Mouse (Mus musculus) MEL (cell line): ENCODE data around the gene Gnpnat1. TPM values are rescaled to one million over a fixed set of nuclear protein-coding genes. Genes with fewer than 3 reads are reported as not detected.

Source experiments
- DNase-seq: peaks from one replicate; pipeline ENCODE4 v3.0.0; 2011; ENCODE audit warnings: low read depth, low spot score
- H3K27ac ChIP-seq: 2 replicates; pipeline ENCODE4 v1.5.1; 2012; ENCODE audit warnings: low read depth, mild to moderate bottlenecking, control low read depth, low read length, moderate library complexity; ENCODE audit not compliant: control insufficient read depth
- H3K27me3 ChIP-seq, 2 experiments: fragments of 150-350 bp in 1 of 2; sonication (generic) in 1 of 2; 2 replicates each; pipeline ENCODE4 v1.6.1; 2012; ENCODE audit warnings: low read length in 2 of 2, mild to moderate bottlenecking in 2 of 2, improper control_type of control experiment in 1 of 2, moderate library complexity in 1 of 2; ENCODE audit not compliant: insufficient read depth in 2 of 2, control insufficient read depth in 1 of 2
- H3K36me3 ChIP-seq, 2 experiments: 2 replicates each; pipeline ENCODE4 v1.6.1; 2012 to 2014; ENCODE audit warnings: low read length in 2 of 2, improper control_type of control experiment in 1 of 2, inconsistent platforms in 1 of 2, mild to moderate bottlenecking in 1 of 2; ENCODE audit not compliant: insufficient read depth in 2 of 2, control insufficient read depth in 1 of 2
- H3K4me1 ChIP-seq, 2 experiments: fragments of 150-350 bp in 1 of 2; sonication (generic) in 1 of 2; 2 replicates each; pipeline ENCODE4 v1.6.1; 2012; ENCODE audit warnings: low read length in 2 of 2, improper control_type of control experiment in 1 of 2, mild to moderate bottlenecking in 1 of 2; ENCODE audit not compliant: insufficient read depth in 2 of 2, control insufficient read depth in 1 of 2
- H3K4me3 ChIP-seq, 2 experiments: fragments of 150-350 bp in 1 of 2; sonication (generic) in 1 of 2; 2 replicates each; pipeline ENCODE4 v1.5.1; 2012; ENCODE audit warnings: low read depth in 2 of 2, low read length in 2 of 2, mild to moderate bottlenecking in 2 of 2, moderate library complexity in 2 of 2, control low read depth in 1 of 2, improper control_type of control experiment in 1 of 2; ENCODE audit not compliant: control insufficient read depth in 1 of 2, insufficient read depth in 1 of 2
- H3K79me2 ChIP-seq: 2 replicates; pipeline ENCODE4 v1.6.1; 2012; ENCODE audit warnings: mild to moderate bottlenecking, low read length, moderate library complexity; ENCODE audit not compliant: control insufficient read depth, poor library complexity, insufficient read depth
- H3K9ac ChIP-seq: 2 replicates; pipeline ENCODE4 v1.6.1; 2012; ENCODE audit warnings: low read depth, mild to moderate bottlenecking, control low read depth, low read length, moderate library complexity; ENCODE audit not compliant: control insufficient read depth, poor library complexity, severe bottlenecking
- H3K9me3 ChIP-seq: fragments of 150-350 bp; sonication (generic); replicated peaks from 2 replicates; pipeline ENCODE4 v1.6.1; 2012; ENCODE audit warnings: mild to moderate bottlenecking, low read length, improper control_type of control experiment, moderate library complexity; ENCODE audit not compliant: insufficient read depth
- CTCF ChIP-seq, 3 experiments: IDR thresholded peaks in 2 of 3; conservative IDR thresholded peaks in 1 of 3; 2 replicates each; pipeline ENCODE4 v1.5.1; 2011 to 2012; ENCODE audit warnings: low read length in 3 of 3, low read depth in 2 of 3, mild to moderate bottlenecking in 2 of 3, improper control_type of control experiment in 1 of 3, inconsistent platforms in 1 of 3, mixed read lengths in 1 of 3, moderate library complexity in 1 of 3; ENCODE audit not compliant: control insufficient read depth in 1 of 3, insufficient read depth in 1 of 3, poor library complexity in 1 of 3, severe bottlenecking in 1 of 3
- E2F4 ChIP-seq: IDR thresholded peaks from 2 replicates; pipeline ENCODE4 v1.6.1; 2011; ENCODE audit warnings: low read depth, low read length, improper control_type of control experiment, borderline replicate concordance
- EP300 ChIP-seq, 2 experiments: IDR thresholded peaks; 2 replicates each; pipeline ENCODE4 v1.6.1; 2011; ENCODE audit warnings: improper control_type of control experiment in 2 of 2, low read length in 2 of 2, low read depth in 1 of 2, mild to moderate bottlenecking in 1 of 2
- MAFK ChIP-seq: IDR thresholded peaks from 2 replicates; pipeline ENCODE4 v1.6.1; 2011; ENCODE audit warnings: low read depth, mild to moderate bottlenecking, low read length, improper control_type of control experiment, borderline replicate concordance
- MEF2A ChIP-seq: IDR thresholded peaks from 2 replicates; pipeline ENCODE4 v1.6.1; 2014; ENCODE audit warnings: low read depth, mild to moderate bottlenecking, inconsistent platforms, low read length, improper control_type of control experiment; ENCODE audit not compliant: poor library complexity, insufficient replicate concordance, severe bottlenecking; ENCODE audit errors: extremely low read depth
- MYC ChIP-seq: IDR thresholded peaks from 2 replicates; pipeline ENCODE4 v1.6.1; 2011; ENCODE audit warnings: low read depth, mild to moderate bottlenecking, low read length, improper control_type of control experiment, moderate library complexity
- NRF1 ChIP-seq: IDR thresholded peaks from 2 replicates; pipeline ENCODE4 v1.6.1; 2014; ENCODE audit warnings: low read depth, mild to moderate bottlenecking, inconsistent platforms, low read length, improper control_type of control experiment, moderate library complexity; ENCODE audit not compliant: poor library complexity, insufficient read depth, severe bottlenecking
- POLR2A ChIP-seq, 2 experiments: IDR thresholded peaks; 2 replicates each; pipeline ENCODE4 v1.6.1; 2011 to 2012; ENCODE audit warnings: low read length in 2 of 2, mild to moderate bottlenecking in 2 of 2, control low read depth in 1 of 2, improper control_type of control experiment in 1 of 2, low read depth in 1 of 2, moderate library complexity in 1 of 2; ENCODE audit not compliant: control insufficient read depth in 1 of 2, insufficient read depth in 1 of 2, poor library complexity in 1 of 2
- POLR2AphosphoS5 ChIP-seq: IDR thresholded peaks from 2 replicates; pipeline ENCODE4 v1.6.1; 2012; ENCODE audit warnings: low read depth, borderline replicate concordance, mild to moderate bottlenecking, inconsistent platforms, low read length, moderate library complexity, mixed read lengths
- RAD21 ChIP-seq: IDR thresholded peaks from 2 replicates; pipeline ENCODE4 v1.6.1; 2011; ENCODE audit warnings: mild to moderate bottlenecking, low read depth, low read length, improper control_type of control experiment
- RCOR1 ChIP-seq: IDR thresholded peaks from 2 replicates; pipeline ENCODE4 v1.6.1; 2012; ENCODE audit warnings: low read depth, mild to moderate bottlenecking, inconsistent platforms, low read length, improper control_type of control experiment
- SIN3A ChIP-seq: IDR thresholded peaks from 2 replicates; pipeline ENCODE4 v1.6.1; 2012; ENCODE audit warnings: low read length, improper control_type of control experiment, inconsistent platforms
- SMC3 ChIP-seq: IDR thresholded peaks from 2 replicates; pipeline ENCODE4 v1.6.1; 2011; ENCODE audit warnings: low read depth, low read length, improper control_type of control experiment
- TAL1 ChIP-seq: IDR thresholded peaks from 2 replicates; pipeline ENCODE4 v1.6.1; 2012; ENCODE audit warnings: mild to moderate bottlenecking, inconsistent platforms, low read length, moderate library complexity, mixed read lengths
- TCF12 ChIP-seq: IDR thresholded peaks from 2 replicates; pipeline ENCODE4 v1.6.1; 2014; ENCODE audit warnings: low read depth, mild to moderate bottlenecking, inconsistent platforms, low read length, improper control_type of control experiment, moderate library complexity
- UBTF ChIP-seq: IDR thresholded peaks from 2 replicates; pipeline ENCODE4 v1.6.1; 2012; ENCODE audit warnings: low read depth, mild to moderate bottlenecking, inconsistent platforms, low read length, improper control_type of control experiment, moderate library complexity, borderline replicate concordance; ENCODE audit not compliant: insufficient read depth
- USF1 ChIP-seq: IDR thresholded peaks from 2 replicates; pipeline ENCODE4 v1.6.1; 2014; ENCODE audit warnings: low read depth, mild to moderate bottlenecking, inconsistent platforms, low read length, improper control_type of control experiment, moderate library complexity
- USF2 ChIP-seq, 2 experiments: IDR thresholded peaks; 2 replicates each; pipeline ENCODE4 v1.6.1; 2011 to 2012; ENCODE audit warnings: improper control_type of control experiment in 2 of 2, low read length in 2 of 2, borderline replicate concordance in 1 of 2, inconsistent platforms in 1 of 2, low read depth in 1 of 2, mild to moderate bottlenecking in 1 of 2; ENCODE audit not compliant: insufficient read depth in 1 of 2
- ZC3H11A ChIP-seq: IDR thresholded peaks from 2 replicates; pipeline ENCODE4 v1.6.1; 2012; ENCODE audit warnings: low read depth, mild to moderate bottlenecking, inconsistent platforms, low read length, improper control_type of control experiment
- ZKSCAN1 ChIP-seq: IDR thresholded peaks from 2 replicates; pipeline ENCODE4 v1.6.1; 2012; ENCODE audit warnings: low read depth, mild to moderate bottlenecking, inconsistent platforms, low read length, improper control_type of control experiment, moderate library complexity
- ZNF384 ChIP-seq: IDR thresholded peaks from 2 replicates; pipeline ENCODE4 v1.6.1; 2012; ENCODE audit warnings: low read depth, mild to moderate bottlenecking, inconsistent platforms, low read length, improper control_type of control experiment
- polyA plus RNA-seq, 2 experiments: library from polyadenylated mRNA; stranded (reverse) in 1 of 2; unstranded in 1 of 2; fragments of >175 nt in 1 of 2; fragments of >200 nt in 1 of 2; gene quantifications; 2 replicates each; pipeline versions ENCODE4 v1.2.1 to v1.2.4; 2012; ENCODE audit warnings: low replicate concordance in 2 of 2, low read depth in 1 of 2; ENCODE audit not compliant: insufficient read length in 2 of 2, insufficient read depth in 1 of 2, missing spikeins in 1 of 2
- total RNA-seq: library from RNA; depleted of rRNA; stranded (reverse); fragments of 300-350 nt; gene quantifications from 2 replicates; pipeline ENCODE4 v1.2.3, GENCODE M21; 2012

Gene Gnpnat1
- total and polyA plus RNA-seq, 3 experiments = 24.8 to 26.8 TPM; not detected in 1

DNA sequence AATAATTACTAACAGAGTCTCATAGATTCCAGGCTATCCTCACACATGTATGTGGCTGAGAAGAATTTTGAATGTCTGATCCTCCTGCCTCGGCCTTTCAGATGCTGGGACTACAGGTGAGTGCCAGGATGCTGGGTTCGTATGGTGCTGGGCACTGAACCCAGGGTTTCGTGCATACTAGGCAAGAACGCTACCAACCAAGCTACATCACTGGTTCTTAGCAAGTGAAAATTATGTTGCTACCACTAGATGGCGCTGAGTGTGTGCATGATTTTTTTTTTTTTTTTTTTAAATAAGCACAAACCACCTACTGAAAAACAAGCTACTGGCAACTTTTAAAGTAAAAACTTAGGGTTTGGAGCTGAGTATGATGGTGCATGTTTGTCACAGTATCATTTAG lies 18.5 kb upstream of the Gnpnat1 start:
- Histone ChIP-seq H3K4me3 (no peak overlapping the region), H3K4me1 (no peaks in the 10 kb centered on the region)
- TF ChIP-seq USF2 (IDR thresholded peaks at IDR 0.05; ENCODE audit: borderline replicate concordance in 1 of 2, insufficient read depth in 1 of 2, low read depth in 1 of 2, low read length in 2 of 2) (no peak), SIN3A (no peak), USF1 (no peak), POLR2AphosphoS5 (no peak), ZC3H11A (0 out of 2 replicates have a peak, but pooled peaks have one; percentile 6), RAD21 (peak; percentile 71), SMC3 (peak; percentile 66), ZNF384 (peak; percentile 99), ZKSCAN1 (peak; percentile 26; the same call in 1 of the 2 replicates), MYC (no peak), MAFK (no peak), UBTF (no peak), CTCF (IDR thresholded peaks at IDR 0.05 in 2 of 3, conservative IDR thresholded peaks at IDR 0.05 in 1 of 3; ENCODE audit: control insufficient read depth in 1 of 3, insufficient read depth in 1 of 3, low read depth in 2 of 3, low read length in 3 of 3, poor library complexity in 1 of 3, severe bottlenecking in 1 of 3) (peak; percentile 40 to 78 (median 64)), E2F4 (no peak), TAL1 (no peak), POLR2A (IDR thresholded peaks at IDR 0.05; ENCODE audit: control insufficient read depth in 1 of 2, insufficient read depth in 1 of 2, low read depth in 1 of 2, low read length in 2 of 2, poor library complexity in 1 of 2) (no peak)
- TF ChIP-seq, all 39 proteins: peak for 6
- H3K9ac ChIP-seq = no peak overlapping the region
- no peaks in the 10 kb centered on the region for H3K9me3 ChIP-seq
- no peak overlapping the region for H3K27ac ChIP-seq
- no peaks in the 10 kb centered on the region for H3K36me3 ChIP-seq
- H3K27me3 ChIP-seq = peaks cover 0 to 1% of the 10 kb centered on the region in 2 experiments; a peak in 1 of 4 replicates
- H3K79me2 ChIP-seq = no peaks in the 10 kb centered on the region
- peak; percentile 78 for DNase-seq

- Histone ChIP-seq H3K27me3 (peaks cover 0 to 1% of the 10 kb centered on the region in 2 experiments; a peak in 1 of 4 replicates), H3K79me2 (no peaks in the 10 kb centered on the region), H3K4me3 (no peak overlapping the region), H3K4me1 (no peaks in the 10 kb centered on the region), H3K36me3 (no peaks in the 10 kb centered on the region), H3K9me3 (no peaks in the 10 kb centered on the region), H3K9ac (no peak overlapping the region), H3K27ac (no peak overlapping the region)
- TF ChIP-seq MAFK (no peak), MYC (no peak), ZKSCAN1 (no peak), UBTF (no peak), NRF1 (no peak), EP300 (IDR thresholded peaks at IDR 0.05; ENCODE audit: low read depth in 1 of 2, low read length in 2 of 2) (no peak), POLR2A (IDR thresholded peaks at IDR 0.05; ENCODE audit: control insufficient read depth in 1 of 2, insufficient read depth in 1 of 2, low read depth in 1 of 2, low read length in 2 of 2, poor library complexity in 1 of 2) (no peak), RAD21 (no peak), SIN3A (no peak), TCF12 (no peak), MEF2A (no peak), ZC3H11A (no peak), RCOR1 (no peak)
- DNase-seq = peak; percentile 11
These were observed 17.7 kb upstream of the Gnpnat1 start for GRCm38 (mm10) chr14:45422371-45422770.
